Mouse (Mus musculus) bone marrow, adult 2 months (tissue): ENCODE data around the gene Ppil1. TPM values are rescaled to one million over a fixed set of nuclear protein-coding genes. Genes with fewer than 3 reads are reported as not detected.
A peak's percentile ranks its signal among the peaks of the same experiment; 100 is the strongest.
"Not testable (repeated sequence)": the region's sequence is repeated elsewhere in the genome, so short reads cannot be mapped to it uniquely, and the experiment has no call there.

Experiments
- H3K27ac ChIP-seq: fragments of 200-500 bp; 2 replicates; pipeline ENCODE4 v1.5.1; 2012; ENCODE audit warnings: low read depth, mild to moderate bottlenecking, control low read depth, inconsistent platforms, low read length; ENCODE audit not compliant: control insufficient read depth, poor library complexity, insufficient read depth
- H3K4me1 ChIP-seq: fragments of 200-500 bp; 2 replicates; pipeline ENCODE4 v1.6.1; 2011; ENCODE audit warnings: low read length; ENCODE audit not compliant: control insufficient read depth, insufficient read depth
- H3K4me3 ChIP-seq: fragments of 200-500 bp; replicated peaks from 2 replicates; pipeline ENCODE3; 2011; ENCODE audit warnings: mild to moderate bottlenecking, low read depth, low read length, control low read depth; ENCODE audit not compliant: control insufficient read depth
- CTCF ChIP-seq: fragments of 200-500 bp; IDR thresholded peaks from 2 replicates; pipeline ENCODE4 v1.5.1; 2011; ENCODE audit warnings: low read length, control low read depth; ENCODE audit not compliant: control insufficient read depth, insufficient read depth
- POLR2A ChIP-seq: fragments of 200-500 bp; IDR thresholded peaks from 2 replicates; pipeline ENCODE4 v1.6.1; 2011; ENCODE audit warnings: low read depth, mild to moderate bottlenecking, control low read depth, low read length, borderline replicate concordance; ENCODE audit not compliant: control insufficient read depth
- WGBS: fragments of 180-500 bp; shearing (Covaris S2); methylation state at CpG from one replicate; pipeline ENCODE4 v1.1.7; 2018; 5-methylcytosine and 5-hydroxymethylcytosine counted together
- polyA plus RNA-seq: library from polyadenylated mRNA; stranded (reverse); fragments of >200 nt; gene quantifications from 2 replicates; pipeline ENCODE4 v1.2.4, GENCODE M21; 2011; ENCODE audit warnings: low replicate concordance; ENCODE audit not compliant: missing spikeins, insufficient read depth, insufficient read length

Ppil1 gene
- polyA plus RNA-seq, 1 experiment, result 51.6 TPM

DNA sequence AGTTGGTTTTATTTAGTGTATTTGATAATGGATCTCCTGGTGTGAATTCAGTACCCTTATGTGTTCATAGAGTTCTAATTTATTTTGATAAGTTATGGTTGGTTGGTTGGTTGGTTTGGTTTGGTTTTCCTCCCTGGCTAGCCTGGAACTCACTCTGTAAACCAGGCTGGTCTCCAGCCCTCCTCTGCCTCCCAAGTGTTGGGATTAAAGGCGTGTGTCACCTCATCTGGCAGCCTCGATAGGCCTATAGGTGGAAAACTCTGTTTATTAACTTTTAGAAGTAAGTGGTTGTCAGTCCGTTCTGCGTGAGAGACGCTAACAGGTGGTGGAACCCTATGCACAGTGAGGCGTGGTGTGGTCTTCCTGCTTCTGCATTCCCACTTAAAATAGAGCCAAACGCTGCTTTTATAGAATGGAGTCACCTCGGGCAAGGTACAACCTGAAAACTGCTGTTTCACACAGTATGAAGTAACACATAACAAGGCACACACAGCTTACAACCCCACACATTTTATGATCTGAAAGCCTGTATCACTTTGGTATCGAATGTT, 6.2 kb upstream of the Ppil1 start:
- H3K4me3 ChIP-seq, result no peak overlapping the region
- WGBS, result 64% methylated on average over 9 of the region's 9 CpGs
- peak overlapping the region; percentile 69 for H3K27ac ChIP-seq
- H3K4me1 ChIP-seq, result peaks cover 2% of the 10 kb centered on the region; the same call in 1 of the 2 replicates
- TF ChIP-seq CTCF (no peak), POLR2A (no peak)

DNA sequence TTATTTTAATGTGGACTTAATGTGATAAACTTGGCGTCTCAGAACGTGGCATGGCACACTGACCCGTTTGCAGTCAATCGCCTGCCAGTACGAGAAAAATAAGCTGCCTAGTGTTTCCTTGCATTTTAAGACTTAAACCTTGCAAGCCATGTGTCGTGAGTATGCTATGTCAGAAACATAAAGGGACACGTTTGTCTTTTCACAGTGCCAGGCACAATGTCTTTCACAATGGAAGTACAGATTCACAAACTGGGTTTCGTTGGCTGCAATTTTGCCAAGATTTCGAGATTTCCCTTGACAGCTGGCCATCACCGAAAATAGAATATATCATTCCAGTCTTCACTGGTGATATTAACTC, 5.3 kb upstream of the Ppil1 start:
- Histone ChIP-seq H3K4me3 (peak overlapping the region; percentile 87), H3K4me1 (peaks cover 2% of the 10 kb centered on the region; the same call in 1 of the 2 replicates), H3K27ac (peak overlapping the region; percentile 94; the same call in 1 of the 2 replicates)
- no peak for TF ChIP-seq CTCF
- no peak for TF ChIP-seq POLR2A
- WGBS, result 6% methylated on average over 10 of the region's 10 CpGs

DNA sequence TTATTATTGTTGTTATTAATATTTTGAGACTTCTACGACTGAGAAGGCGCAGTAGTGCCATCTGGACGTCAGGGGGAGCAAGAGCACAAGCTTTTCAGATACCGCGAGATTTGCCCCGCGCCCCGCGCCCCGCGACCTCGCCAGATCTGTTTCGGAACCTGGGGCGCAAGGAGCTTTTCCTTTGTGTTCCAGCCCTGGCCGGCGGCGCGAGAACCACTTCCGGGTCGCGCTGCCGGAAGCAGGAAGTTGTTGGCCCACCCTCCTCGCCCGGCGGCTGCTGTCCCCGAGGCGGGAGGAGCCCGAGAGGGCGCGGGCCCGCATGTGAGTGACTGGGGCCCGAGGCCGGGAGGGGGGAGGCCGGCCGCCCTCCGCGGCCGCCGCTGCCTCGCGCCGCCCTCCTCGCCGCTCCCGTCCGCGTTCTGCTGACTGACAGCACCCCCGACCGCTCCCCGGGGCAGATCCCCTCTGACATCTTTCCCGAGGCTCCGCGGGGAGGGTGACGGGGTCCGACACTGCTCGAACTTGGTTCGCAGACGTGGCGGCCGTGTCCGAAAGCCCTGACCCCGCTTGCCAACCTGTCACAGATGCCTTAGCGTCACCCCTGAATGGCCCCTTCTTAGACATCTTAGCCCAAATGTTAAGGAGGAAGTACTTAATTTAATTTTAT, 4.8 kb upstream of the Ppil1 start, which contains the start of gene BC004004:
BC004004 (plus strand) TSS at position 107 of the 667 bp plus-strand sequence.
- Histone ChIP-seq H3K4me1 (peaks cover 2% of the 10 kb centered on the region; the same call in 1 of the 2 replicates), H3K4me3 (peak within 1 kb of the TSS; percentile 87), H3K27ac (peak within 1 kb of the TSS; percentile 94)
- TF ChIP-seq POLR2A, result peak; percentile 68; the same call in 1 of the 2 replicates
- peak; percentile 66 for TF ChIP-seq CTCF
- under 1% methylated on average over 63 of the region's 63 CpGs for WGBS

DNA sequence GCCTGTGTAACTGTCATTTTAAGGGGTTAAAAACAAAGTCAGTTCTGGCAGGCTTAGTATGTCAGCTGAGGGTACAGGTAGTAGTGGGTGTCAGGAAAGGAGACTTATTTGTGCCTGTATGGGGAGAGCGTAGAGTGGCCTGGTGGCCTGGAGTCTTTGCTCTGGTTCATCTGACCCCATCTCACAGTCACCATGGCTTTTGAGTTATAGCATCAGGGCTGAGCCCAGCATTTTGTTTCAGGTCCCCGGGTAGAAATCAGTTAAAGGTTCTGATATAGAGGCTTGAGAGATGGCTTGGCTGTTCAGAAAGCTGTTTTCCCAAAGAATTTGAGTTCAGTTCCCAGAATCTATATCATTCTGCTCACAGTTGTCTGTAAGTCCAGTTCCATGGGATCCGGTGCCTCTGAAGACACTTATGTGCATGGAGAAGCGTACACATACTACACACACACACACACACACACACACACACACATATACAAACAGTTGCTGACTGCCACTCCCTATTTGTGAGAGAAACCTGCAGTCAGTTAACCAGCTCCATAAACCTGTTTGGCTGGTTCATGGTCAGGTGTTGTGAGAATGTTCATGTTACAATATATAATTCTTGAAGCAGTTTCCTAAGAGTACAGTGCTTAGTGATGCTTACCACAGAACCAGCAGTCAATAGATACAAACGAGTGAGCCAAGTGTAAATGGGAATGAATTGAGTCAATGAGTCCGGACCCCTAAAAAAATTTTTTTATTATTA, 4.1 kb upstream of the Ppil1 start:
- Histone ChIP-seq H3K27ac (no peak overlapping the region; the same call in 1 of the 2 replicates), H3K4me3 (no peak overlapping the region), H3K4me1 (peaks cover 2% of the 10 kb centered on the region; the same call in 1 of the 2 replicates)
- WGBS, result 58% methylated on average over 6 of the region's 6 CpGs
- TF ChIP-seq POLR2A, result no peak
- TF ChIP-seq CTCF, result no peak

DNA sequence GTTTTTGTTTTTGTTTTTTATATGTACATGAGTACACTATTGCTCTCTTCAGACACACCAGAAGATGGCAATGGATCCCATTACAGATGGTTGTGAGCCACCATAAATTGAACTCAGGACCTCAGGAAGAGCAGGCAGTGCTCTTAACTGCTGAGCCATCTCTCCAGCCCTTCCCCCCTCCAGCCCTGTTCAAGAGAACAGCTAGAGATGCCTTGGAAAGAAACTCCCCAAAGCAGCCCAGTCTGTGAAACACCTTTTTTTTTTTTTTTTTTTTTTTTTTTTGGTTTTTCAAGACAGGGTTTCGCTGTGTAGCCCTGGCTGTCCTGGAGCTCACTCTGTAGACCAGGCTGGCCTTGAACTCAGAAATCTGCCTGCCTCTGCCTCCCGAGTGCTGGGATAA, 3.1 kb upstream of the Ppil1 start:
- H3K4me1 ChIP-seq, H3K4me3 ChIP-seq, H3K27ac ChIP-seq: not testable (repeated sequence)
- 80% methylated on average over 2 of the region's 2 CpGs for WGBS

DNA sequence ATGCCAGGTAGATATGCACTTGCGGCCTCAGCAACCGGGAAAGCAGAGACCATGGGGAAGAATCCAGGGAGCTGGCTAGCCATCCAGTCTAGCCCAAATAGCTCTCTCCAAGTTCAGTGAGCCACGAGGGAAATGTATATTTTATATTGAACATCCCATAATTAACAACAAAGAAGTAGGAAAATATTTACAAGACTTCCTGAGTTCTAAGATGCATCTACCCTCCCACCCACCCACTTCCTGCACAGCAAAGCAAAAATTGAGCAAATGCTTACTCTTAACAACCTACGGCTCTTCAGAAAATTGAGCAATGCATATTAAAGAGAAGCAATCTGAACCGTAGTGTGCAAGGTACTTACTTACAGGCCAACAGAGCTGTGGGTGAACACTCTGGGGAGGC, 774 bp upstream of the Ppil1 start:
- H3K27ac ChIP-seq, result peak overlapping the region; percentile 79
- no peak for TF ChIP-seq POLR2A
- no peak overlapping the region for H3K4me3 ChIP-seq
- H3K4me1 ChIP-seq, result no peaks in the 10 kb centered on the region; the same call in 1 of the 2 replicates
- WGBS, result 33% methylated on average over 5 of the region's 5 CpGs

DNA sequence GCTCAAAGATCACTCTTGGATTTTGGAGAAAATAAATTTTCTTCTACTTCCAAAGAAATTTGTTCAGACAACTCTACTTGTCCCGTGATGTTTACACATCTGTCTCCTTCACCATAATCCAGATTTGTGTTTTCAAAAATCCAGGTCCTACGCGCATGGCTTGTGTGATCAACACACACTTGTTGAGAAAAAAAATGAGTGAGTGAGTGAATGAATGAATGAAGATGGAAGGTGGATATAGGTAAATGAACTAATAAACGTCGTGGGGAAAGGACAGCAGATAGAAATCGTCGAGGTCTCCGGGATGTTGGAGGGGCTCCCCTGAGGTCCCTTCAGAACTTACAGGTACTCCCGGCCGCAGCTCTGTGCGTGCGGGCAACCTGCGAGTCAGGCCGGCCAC, 569 bp downstream of the Ppil1 start:
- Histone ChIP-seq H3K4me1 (no peaks in the 10 kb centered on the region; the same call in none of the 2 replicates), H3K27ac (peak overlapping the region; percentile 79), H3K4me3 (peak overlapping the region; percentile 94)
- TF ChIP-seq POLR2A, result no peak
- no peak for TF ChIP-seq CTCF
- under 1% methylated on average over 14 of the region's 14 CpGs for WGBS

DNA sequence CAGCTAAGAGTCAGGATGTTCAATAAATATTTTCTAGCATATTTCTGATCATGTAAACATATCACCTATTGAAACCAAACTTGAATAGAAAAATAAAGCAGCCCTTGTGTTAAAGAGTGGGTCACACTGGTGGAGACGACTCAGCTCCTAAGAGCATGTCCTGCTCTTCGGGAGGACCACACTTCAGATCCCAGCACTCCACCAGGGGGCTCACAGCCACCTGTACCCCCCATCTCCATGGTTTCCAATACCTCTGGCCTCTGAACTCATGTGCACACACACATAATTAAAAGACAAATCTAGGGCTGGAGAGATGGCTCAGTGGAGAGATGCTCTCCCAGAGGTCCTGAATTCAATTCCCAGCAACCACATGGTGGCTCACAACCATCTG, 1.7 kb downstream of the Ppil1 start:
- no peak overlapping the region for H3K27ac ChIP-seq
- 11% methylated on average over 2 of the region's 2 CpGs for WGBS
- no peak overlapping the region for H3K4me3 ChIP-seq
- TF ChIP-seq POLR2A, result no peak
- peak; percentile 6; the same call in 1 of the 2 replicates for TF ChIP-seq CTCF
- H3K4me1 ChIP-seq, result peaks cover 2% of the 10 kb centered on the region
